Mouse (Mus musculus) ovary, postnatal 10 days (tissue): ENCODE results near the gene AB124611.
"Not testable (repeated sequence)": the region's sequence is repeated elsewhere in the genome, so short reads cannot be mapped to it uniquely, and the experiment has no call there.

Experiments used
- DNase-seq: peaks from one replicate; pipeline ENCODE4 v3.0.0; 2022; ENCODE audit warnings: low spot score

The AB124611 gene

DNA sequence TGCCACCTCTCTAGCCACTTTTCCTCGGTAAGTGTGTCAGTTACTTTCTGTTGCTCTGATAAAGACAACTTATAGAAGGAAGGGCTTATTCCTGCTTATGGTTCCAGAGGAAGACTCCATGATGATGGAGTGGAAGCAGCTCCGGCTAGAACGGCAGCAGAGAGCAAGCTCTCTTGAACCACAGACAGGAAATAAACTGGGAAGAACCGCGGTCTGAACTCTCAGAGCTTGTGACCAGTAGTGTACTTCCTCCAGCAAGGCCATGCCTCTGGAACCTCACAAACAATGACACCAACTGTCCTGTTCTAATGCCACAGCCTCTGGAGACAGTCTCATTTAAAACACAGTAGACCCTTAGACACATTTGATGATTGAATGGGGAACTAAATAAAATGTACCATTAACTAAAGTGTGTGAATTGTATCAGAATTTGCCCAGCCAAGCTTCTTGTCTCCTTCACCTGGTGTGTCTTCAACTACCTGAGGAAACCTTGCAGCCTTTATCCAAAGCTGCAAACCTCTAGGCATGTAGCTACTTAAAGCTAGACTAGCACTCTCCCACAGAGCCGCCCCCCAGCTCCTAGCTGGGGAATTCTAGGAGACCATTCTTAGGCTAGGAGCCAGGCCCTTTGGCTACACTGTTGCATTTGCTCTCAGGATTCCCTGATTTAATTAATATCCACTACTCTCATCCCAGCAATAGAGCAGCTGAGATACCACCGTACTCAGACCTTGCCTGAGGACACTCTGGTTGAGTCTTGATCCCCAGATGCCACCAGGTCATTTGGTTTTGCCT lies 637 bp upstream of the AB124611 start:
- no peak for DNase-seq

DNA sequence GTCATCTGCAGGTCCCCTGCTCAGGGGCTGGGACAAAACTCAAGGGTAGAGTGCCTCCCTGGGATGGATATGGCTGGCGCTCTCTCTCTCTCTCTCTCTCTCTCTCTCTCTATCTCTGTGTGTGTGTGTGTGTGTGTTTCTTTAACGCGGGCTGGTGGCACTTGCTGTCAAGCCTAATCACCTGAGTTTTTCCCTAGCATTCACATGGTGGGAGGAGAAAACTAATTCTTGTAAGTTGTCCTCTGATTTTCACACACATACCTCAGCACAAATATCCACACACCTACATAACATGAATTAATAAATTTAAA lies 613 bp downstream of the AB124611 start:
- DNase-seq = no peak

DNA sequence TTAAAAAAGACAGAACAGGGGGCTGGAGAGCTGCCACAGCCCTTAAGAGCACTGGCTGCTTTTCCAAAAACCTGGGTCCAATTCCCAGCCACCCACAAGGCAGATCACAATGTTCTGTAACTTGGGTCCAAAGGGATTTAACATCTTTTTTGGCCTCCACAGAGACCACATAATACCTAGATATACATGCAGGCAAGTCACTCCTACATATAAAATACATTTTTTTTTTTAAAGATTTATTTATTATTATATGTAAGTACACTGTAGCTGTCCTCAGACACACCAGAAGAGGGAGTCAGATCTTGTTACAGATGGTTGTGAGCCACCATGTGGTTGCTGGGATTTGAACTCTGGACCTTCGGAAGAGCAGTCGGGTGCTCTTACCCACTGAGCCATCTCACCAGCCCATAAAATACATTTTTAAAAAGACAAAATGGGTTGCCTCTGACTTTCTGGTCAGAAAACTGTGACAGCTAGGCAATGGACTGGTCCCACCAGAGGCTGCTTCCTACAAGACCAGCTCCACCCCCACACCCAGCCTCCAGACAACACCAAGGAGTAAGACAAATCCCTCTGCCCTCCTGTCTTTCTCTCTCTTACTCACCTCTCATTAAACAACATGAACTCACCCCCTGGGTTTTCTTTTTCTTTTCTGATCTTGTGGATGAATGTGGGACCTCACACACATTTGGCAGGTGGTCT lies 1.3 kb downstream of the AB124611 start:
- DNase-seq = no peak

DNA sequence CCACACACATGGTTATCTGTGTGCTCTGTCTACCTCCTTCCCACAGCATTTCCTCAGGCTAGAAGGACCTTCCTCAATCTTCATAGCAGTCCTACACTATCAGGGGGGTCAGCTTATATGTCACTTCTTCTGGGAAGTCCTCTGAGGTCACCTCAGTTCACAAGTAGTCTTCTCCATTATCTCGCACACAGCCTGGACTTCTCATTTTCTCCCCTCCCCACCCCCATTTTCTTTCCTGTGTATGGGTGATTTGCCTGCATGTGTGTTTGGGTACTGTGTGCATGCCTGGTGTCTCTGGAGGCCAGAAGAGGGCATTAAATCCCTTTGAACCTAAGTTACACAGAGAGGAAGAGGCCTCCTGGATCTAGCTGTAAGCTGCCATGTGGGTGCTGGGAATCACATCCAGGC lies 1.9 kb downstream of the AB124611 start:
- DNase-seq = no peak

DNA sequence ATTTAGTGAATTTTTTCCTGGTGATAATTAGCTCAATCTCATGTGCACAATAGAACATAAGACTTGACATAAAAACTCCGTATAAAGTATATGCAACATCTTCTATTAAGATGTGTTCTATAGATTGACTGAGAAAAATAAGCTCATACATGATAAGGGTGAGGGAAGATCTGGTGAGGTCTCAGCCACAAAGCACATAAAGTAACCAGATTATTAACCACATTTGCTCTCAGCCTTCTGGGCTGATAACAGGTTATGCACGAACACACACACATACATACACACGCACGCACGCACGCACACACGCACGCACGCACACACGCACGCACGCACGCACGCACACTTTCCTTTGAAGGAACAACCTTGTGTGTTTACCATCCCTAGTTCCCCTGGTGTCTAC lies 10.5 kb downstream of the AB124611 start:
- no peak for DNase-seq

DNA sequence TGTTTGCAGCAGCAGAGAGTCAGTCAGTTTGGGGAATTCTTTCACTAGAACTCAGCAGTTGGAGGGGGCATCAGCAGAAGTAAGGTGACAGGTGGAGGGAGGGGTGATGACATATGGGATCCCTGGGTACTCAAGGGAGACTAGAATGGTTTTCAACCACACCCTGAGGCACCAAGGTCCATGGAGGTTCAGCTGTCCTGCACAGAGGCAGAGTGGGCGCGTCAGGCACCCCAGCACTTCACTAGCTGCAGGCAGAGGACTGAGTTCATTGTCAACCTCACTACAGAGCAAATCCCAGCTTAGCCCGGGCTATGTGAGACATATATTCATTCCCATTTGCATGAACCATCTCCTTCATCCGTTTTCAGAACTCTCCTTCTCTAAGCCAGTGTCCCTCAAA lies 11.0 kb downstream of the AB124611 start:
- no peak for DNase-seq

DNA sequence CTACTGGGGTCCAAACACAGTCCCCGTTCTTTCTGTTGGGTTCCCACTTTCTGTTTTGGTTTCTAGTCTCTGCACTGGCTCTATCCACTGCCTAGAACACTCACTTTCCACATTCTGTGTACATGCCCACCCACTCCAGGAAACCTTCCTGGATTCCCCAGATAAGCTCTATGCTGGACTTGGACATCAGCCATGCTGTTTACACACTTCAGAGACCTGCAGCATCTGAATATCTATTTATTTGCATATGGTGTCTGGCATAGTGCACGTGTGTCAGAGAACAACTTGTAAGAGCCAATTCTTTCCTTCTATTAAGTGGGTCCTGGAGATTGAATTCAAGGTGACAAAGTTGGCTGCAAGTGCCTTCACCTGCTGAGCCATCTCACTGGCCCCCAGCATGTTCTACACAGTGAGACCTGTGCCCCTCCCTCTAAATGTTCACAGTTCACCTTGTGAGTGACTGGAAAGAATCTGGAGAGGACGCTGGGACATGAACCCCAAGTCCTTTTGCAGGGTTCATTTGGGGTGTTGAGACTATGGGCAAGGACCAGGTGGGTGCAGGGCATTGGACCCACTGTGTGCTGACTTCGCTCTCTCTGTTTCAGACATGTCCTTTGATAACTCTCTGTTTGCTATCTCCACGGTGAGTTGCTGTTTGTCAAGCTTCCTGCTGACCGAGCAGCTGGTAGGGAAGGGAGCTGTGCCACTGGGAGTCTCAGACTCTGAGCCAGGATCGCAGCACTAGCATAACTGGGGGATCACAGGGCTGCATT lies 14.2 kb downstream of the AB124611 start:
- DNase-seq = no peak

DNA sequence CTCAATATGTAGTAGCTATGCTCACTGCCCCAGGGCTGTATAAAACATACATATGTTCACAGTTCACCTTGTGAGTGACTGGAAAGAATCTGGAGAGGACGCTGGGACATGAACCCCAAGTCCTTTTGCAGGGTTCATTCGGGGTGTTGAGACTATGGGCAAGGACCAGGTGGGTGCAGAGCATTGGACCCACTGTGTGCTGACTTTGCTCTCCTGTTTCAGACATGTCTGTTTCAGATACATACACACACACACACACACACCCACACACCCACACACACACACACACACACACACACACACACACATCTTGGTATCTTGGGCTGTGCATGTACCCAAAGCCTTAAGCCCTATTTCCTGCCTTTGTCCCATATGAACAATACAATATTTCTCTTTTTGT lies 16.0 kb downstream of the AB124611 start:
- not testable (repeated sequence) for DNase-seq

DNA sequence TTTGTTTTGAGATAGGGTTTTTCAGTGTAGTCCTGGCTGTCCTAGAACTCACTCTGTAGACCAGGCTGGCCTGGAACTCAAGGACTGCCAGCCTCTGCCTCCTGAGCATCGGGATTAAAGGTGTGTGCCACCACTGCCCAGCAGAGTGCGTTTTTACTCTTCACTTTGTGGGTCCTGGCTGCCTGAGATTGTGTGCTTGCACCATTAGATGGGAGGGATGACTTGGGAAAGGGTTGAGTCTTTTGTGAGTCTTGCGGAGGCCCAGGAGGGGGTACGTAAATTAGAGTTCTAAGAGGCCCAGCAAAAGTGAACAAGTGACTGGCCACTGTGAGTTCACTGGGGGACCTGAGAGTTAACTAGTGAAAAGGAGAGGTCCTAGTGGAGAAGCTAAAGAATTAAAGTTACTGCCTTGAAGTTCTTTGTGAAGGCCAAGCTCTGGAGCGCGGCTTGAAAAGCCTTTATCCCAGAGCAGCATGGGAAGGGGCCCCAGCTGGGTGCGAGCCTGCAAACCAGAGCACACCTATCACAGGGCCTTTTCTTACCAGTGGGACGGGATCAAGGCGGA lies 19.5 kb downstream of the AB124611 start:
- DNase-seq = no peak

DNA sequence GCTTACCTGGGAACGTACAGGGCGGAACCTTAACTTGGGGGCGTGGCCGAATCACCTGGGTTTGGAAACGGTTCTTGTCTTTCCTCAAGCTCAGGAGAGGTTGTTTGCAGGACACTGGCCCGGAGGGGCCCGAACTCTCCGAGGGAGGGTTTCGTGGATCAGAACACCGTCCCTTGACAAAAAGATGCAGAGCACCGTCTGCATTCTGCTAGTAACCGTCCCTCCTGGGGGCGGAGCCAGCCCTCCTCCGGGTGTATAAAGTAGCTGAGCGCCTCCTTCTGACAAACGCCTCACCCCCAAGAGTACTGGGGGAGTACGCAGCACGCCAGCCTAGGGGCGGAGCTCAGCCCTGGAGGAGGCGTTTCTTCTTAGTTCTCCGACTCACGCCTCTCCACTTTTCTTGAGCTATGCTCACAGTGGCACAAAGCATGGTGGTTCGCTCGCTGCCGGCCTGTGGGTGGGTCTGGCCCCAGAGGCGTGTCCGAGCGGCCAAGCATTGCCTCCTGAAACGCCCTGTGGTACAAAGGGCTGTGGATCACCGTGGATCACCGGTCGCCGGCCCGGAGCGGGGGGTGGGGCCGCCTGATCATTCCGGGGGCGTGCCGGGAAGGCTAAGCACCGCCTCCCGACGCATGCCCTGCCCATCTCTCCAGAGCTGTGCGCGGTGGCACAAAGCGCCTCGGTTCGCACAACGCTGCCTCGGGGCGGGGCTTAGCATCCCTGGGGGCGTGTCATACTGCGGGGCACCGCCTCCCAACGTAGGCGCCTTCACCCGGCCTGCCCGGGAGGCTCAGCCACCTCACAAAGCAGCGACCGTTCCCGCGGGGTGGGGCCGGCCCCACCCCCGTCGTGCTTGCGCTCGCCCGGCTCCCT lies 20.2 kb downstream of the AB124611 start:
- peak; percentile 97 for DNase-seq

DNA sequence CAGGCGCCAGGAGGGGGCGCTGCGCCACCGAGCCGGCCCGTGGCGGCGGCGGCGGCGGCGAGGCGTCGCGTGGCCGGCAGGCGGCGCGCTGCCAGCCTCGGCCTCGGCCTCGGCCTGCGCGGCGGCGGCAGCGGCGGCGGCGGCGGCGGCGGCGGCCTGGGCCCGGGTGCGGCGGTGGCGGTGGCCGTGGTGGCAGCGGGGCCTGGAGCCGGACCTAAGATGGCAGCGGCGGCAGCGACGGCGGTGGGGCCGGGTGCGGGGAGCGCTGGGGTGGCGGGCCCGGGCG lies 20.8 kb downstream of the AB124611 start, which contains the start of gene Carm1:
TSS of gene Carm1 (plus strand) at position 106 of the 286 bp plus-strand sequence.
- DNase-seq = no peak

DNA sequence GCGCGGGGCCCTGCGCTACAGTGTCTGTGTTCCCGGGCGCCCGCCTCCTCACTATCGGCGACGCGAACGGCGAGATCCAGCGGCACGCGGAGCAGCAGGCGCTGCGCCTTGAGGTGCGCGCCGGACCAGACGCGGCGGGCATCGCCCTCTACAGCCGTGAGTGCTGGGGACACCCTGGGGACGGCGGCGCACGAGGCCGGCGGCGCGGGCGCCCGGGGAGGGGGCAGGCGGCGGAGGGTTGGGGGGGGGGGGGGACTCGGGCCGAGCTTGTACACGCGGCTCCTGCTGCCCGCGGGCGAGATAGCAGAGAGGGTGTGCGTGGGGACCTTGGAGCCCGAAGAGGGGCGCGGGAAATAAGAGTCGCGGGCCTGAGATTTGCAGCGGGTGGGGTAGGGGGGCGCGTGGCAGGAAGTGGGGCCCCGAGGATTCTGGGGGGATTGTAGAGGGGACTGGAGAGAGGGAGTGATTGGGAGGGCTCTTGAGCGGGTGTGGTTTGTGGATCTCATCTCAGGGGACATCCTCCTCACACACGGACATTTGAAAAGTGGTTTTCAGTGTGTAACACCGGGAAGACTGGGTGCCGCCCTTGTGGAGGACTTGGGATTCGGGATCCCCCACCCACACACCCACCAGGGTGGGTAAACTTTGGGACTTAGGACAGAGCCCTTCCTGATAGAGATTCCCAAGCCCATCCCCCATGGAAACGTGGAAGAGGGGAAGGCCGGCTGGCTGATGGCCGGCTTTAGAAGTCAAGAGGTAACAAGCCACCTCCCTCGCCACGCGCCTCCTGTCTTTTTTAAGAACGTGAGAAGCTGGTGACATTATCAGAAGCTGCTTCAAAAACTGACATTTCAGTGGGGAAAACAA lies 21.3 kb downstream of the AB124611 start:
- peak; percentile 57 for DNase-seq

DNA sequence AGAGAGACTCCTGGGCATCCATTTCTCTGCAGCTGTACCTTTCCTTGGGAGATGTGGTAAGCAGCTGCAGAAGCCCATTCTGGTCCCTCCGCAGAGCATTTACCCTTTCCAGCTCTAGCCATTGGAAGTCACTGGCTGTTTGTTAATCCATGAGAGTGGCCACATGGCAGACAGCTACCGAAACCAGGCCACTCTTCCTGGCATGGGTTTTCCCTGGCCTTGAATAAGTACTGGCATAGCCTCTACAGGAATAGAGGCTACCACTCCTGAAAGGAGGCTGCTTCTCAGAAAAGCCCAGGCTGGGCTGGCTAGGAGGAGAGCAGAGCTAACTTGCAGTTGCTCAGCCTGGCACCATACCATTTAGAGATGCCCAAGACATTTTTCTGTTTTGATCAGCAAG lies 25.1 kb downstream of the AB124611 start:
- no peak for DNase-seq

DNA sequence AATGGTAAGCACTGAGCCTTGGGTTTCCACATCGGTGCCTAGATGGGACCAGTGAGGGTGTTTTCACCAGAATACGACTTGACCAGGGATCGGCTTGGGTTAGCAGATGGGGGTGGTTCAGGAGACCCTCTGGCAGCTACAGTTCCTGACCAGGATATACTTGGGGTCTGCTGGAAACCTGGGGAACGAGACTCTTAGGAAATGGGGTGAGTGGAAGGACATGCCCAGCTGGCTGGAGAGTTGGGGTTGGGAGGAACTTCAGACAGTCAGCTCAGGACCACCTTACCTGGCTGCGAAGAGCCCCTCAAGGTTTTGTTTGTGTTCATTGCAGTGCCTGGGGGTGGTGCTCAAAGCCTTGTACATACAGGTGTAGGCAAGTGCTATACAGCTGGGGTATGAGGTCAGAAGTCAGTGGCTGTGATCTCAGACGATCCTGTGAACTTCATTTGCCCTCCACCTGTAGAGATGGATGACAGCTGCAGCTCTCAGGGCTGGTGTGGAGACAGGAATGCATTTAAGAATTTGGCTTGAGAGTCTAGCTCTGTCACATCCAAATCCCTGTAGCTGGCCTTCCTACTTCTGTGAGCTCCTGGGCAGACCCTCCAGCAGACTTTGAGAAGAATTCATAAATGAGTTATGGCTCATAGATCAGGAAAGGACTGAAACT lies 27.8 kb downstream of the AB124611 start:
- DNase-seq = no peak

DNA sequence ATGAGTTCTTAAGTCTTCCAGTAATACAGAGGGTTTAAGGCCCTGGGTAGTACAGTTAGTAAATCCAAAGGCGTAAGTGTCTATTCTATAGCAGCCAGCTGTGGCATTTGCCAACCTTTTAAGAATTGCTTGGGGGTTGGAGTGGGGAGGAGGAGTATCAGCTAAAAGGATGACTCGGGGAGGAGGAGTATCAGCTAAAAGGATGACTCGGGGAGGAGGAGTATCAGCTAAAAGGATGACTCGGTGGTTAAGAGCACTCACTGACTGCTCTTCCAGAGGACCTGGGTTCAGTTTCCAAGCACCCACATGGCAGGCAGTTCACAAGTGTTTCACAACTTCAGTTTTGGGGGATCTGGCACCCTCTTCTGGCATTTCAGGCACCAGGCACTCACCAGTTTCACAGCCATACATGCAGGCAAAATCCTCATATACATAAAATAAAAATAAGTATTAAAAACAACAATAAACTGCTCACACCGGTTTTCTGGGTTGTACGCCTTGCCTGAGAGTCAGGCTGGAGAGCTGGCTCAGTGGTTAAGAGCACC lies 29.3 kb downstream of the AB124611 start:
- DNase-seq = no peak

DNA sequence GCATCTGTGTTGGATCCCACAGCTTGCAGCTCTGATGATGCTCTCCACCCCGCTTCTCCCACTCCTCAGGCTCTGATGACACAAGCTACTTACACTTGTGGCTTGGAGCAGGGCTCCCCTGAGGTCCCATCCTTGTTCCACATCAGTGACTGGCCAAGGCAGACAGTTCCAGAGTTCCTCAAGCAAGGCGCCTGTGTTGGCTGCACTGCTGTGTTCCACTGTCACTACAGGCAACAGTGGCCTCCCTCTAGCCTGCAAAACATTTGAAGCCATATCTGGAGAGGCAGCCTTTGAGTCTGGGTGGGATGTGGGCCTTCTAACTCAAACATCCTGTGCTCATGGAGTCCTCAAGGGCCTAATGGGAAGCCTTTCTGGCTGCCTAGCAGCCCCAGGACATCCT lies 31.0 kb downstream of the AB124611 start:
- no peak for DNase-seq

DNA sequence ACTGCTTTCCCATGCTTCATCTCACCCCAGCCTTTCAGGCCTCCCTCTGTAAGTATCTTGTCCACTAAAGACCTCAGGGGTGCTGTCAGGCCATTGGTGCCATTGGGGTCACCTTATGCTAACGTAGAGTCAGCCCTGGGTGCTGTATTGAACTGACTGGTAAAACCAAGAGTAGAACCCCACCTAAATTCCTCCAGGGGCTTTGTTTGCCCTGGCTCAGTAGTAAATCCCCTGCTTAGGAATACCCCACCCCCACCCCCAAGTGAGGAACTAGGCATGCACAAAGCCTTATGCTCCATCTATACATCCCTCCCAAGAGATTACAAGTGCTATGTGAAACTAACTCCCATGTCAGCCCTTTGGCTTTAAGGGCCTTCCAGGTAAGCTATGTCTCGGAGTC lies 31.6 kb downstream of the AB124611 start:
- DNase-seq = no peak

DNA sequence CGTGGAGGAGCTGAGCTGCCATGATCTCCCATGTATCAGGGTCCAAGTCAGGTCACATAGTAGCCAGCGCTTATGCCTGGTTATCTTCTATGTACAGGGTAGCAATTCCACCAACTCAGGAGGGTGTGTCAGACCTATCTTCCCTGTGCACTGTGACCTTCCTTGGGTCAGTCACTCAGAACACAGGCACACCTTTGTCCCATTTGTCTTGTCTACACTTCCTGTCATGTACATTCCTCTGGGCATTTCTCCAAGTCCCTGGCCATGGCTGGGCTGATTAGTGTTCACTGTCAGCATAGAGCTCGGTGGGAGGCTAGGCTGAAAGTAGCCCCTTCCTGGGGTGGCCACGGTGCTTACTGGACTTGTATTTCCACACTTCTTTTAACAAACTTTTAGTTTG lies 32.4 kb downstream of the AB124611 start:
- DNase-seq = no peak

DNA sequence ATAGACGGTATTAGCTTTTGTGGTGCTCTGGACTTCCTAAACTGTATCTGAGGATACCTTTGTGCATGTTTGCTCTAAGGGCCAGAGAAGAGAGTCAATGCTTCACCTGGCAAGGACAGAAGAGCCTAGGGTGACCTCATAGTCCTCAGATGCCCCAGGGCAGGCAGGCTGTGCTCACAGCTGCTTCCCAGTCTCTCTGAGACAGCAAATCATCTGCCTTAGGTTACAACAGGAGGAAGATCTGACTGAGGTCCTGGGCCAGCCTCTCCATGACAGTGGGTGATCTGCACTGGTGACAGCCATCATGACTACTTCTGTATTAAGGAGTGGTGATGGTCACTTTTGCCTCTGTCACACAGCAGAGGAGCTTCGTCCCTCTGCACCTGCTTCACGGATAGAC lies 33.2 kb downstream of the AB124611 start:
- no peak for DNase-seq

DNA sequence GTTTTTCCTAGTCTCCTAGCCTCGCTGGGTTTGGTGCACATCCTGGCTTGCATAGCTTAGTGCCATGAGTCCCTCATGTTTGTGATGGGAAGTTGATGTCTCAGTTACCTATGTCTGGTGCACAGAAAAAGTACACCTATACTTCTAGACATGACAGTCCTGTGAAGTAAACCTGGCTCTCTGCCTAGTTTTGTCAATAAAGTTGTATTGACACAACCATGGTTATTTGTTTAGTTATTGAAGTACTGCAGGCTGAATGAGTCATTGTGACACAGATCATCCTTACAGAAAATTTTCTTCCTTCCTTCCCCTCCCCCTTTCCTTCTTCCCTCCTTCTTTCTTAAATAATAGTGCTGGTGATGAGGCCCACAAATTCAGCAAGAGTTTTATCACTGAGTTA lies 38.4 kb downstream of the AB124611 start:
- DNase-seq = no peak
